Mouse (Mus musculus): Measurements from ENCODE around the gene Krtap14. TPM values are rescaled to one million over a fixed set of nuclear protein-coding genes. Genes with fewer than 3 reads are reported as not detected.

The Krtap14 gene
- not detected in 2 replicates for polyA plus RNA-seq (2012; rRNA removed)

GRCm38 (mm10) chr16:88826095-88826652 is at the start of gene Krtap14:
Gene Krtap14 (minus strand): TSS chr16:88826145.
- Histone ChIP-seq H3K4me1 (ENCODE audit: control insufficient read depth, insufficient read depth, insufficient read length, low read length) (no peaks in the 10 kb centered on the region), H3K27ac (ENCODE audit: insufficient read depth, low read depth, low read length) (no peak within 1 kb of the TSS), H3K36me3 (ENCODE audit: control insufficient read depth, insufficient read depth, low read length) (no peaks in the 10 kb centered on the region), H3K27me3 (ENCODE audit: control insufficient read depth, insufficient read depth, low read length) (no peaks in the 10 kb centered on the region), H3K4me3 (ENCODE audit: low read depth, low read length) (no peak within 1 kb of the TSS)
- 89% methylated on average over 9 of the region's 9 CpGs for WGBS
- TF ChIP-seq POLR2A (IDR thresholded peaks at IDR 0.05; ENCODE audit: low read depth, low read length) (no peak), CTCF (IDR thresholded peaks at IDR 0.05; ENCODE audit: extremely low read depth, insufficient read length, insufficient replicate concordance, low read depth, low read length) (no peak)

- H3K27me3 ChIP-seq (ENCODE audit: control insufficient read depth, insufficient read depth, low read length) = no peaks in the 10 kb centered on the region
- no peak within 1 kb of the TSS for H3K4me3 ChIP-seq (ENCODE audit: low read depth, low read length)
- H3K4me1 ChIP-seq (ENCODE audit: control insufficient read depth, insufficient read depth, insufficient read length, low read length) = no peaks in the 10 kb centered on the region
- 95% methylated on average over 3 of the region's 3 CpGs for whole genome bisulfite sequencing
- no peak within 1 kb of the TSS for H3K27ac ChIP-seq (ENCODE audit: insufficient read depth, low read depth, low read length)
- no peaks in the 10 kb centered on the region for H3K36me3 ChIP-seq (ENCODE audit: control insufficient read depth, insufficient read depth, low read length)
- TF ChIP-seq CTCF (IDR thresholded peaks at IDR 0.05; ENCODE audit: extremely low read depth, insufficient read length, insufficient replicate concordance, low read depth, low read length) (no peak), POLR2A (IDR thresholded peaks at IDR 0.05; ENCODE audit: low read depth, low read length) (no peak)
Measured at GRCm38 (mm10) chr16:88874169-88874568, 48.2 kb upstream of the Krtap14 start, which contains the start of gene Krtap19-2. Gene Krtap19-2 (minus strand): TSS chr16:88874269.

GRCm38 (mm10) chr16:88869311-88869710 is 43.4 kb upstream of the Krtap14 start, which contains the start of gene Krtap19-1:
Gene Krtap19-1 (minus strand): TSS chr16:88869411.
- TF ChIP-seq CTCF (IDR thresholded peaks at IDR 0.05; ENCODE audit: extremely low read depth, insufficient read length, insufficient replicate concordance, low read depth, low read length) (no peak), POLR2A (IDR thresholded peaks at IDR 0.05; ENCODE audit: low read depth, low read length) (no peak)
- 81% methylated on average over 6 of the region's 6 CpGs for WGBS
- Histone ChIP-seq H3K27ac (ENCODE audit: insufficient read depth, low read depth, low read length) (no peak within 1 kb of the TSS), H3K4me3 (ENCODE audit: low read depth, low read length) (no peak within 1 kb of the TSS), H3K27me3 (ENCODE audit: control insufficient read depth, insufficient read depth, low read length) (no peaks in the 10 kb centered on the region), H3K4me1 (ENCODE audit: control insufficient read depth, insufficient read depth, insufficient read length, low read length) (no peaks in the 10 kb centered on the region), H3K36me3 (ENCODE audit: control insufficient read depth, insufficient read depth, low read length) (no peaks in the 10 kb centered on the region)

- Histone ChIP-seq H3K4me3 (ENCODE audit: low read depth, low read length) (no peak overlapping the region), H3K4me1 (ENCODE audit: control insufficient read depth, insufficient read depth, insufficient read length, low read length) (no peaks in the 10 kb centered on the region), H3K27ac (ENCODE audit: insufficient read depth, low read depth, low read length) (no peak overlapping the region), H3K27me3 (ENCODE audit: control insufficient read depth, insufficient read depth, low read length) (no peaks in the 10 kb centered on the region), H3K36me3 (ENCODE audit: control insufficient read depth, insufficient read depth, low read length) (no peaks in the 10 kb centered on the region)
- no peak for TF ChIP-seq POLR2A (IDR thresholded peaks at IDR 0.05; ENCODE audit: low read depth, low read length)
- no peak for TF ChIP-seq CTCF (IDR thresholded peaks at IDR 0.05; ENCODE audit: extremely low read depth, insufficient read length, insufficient replicate concordance, low read depth, low read length)
- 75% methylated on average over 4 of the region's 4 CpGs for WGBS
Measured at GRCm38 (mm10) chr16:88864887-88865407, 39.0 kb upstream of the Krtap14 start.

- 12% methylated on average over 5 of the region's 5 CpGs for WGBS
- TF ChIP-seq POLR2A (IDR thresholded peaks at IDR 0.05; ENCODE audit: low read depth, low read length) = no peak
- TF ChIP-seq CTCF (IDR thresholded peaks at IDR 0.05; ENCODE audit: extremely low read depth, insufficient read length, insufficient replicate concordance, low read depth, low read length) = peak; percentile 36; the same call in 1 of the 2 replicates
Measured at GRCm38 (mm10) chr16:88851450-88851849, 25.5 kb upstream of the Krtap14 start.

GRCm38 (mm10) chr16:88848558-88848957 is 22.6 kb upstream of the Krtap14 start:
- WGBS = 72% methylated on average over 4 of the region's 4 CpGs
- no peak for TF ChIP-seq CTCF (IDR thresholded peaks at IDR 0.05; ENCODE audit: extremely low read depth, insufficient read length, insufficient replicate concordance, low read depth, low read length)
- TF ChIP-seq POLR2A (IDR thresholded peaks at IDR 0.05; ENCODE audit: low read depth, low read length) = no peak
- Histone ChIP-seq H3K36me3 (ENCODE audit: control insufficient read depth, insufficient read depth, low read length) (no peaks in the 10 kb centered on the region), H3K4me1 (ENCODE audit: control insufficient read depth, insufficient read depth, insufficient read length, low read length) (no peaks in the 10 kb centered on the region), H3K27ac (ENCODE audit: insufficient read depth, low read depth, low read length) (no peak overlapping the region), H3K27me3 (ENCODE audit: control insufficient read depth, insufficient read depth, low read length) (no peaks in the 10 kb centered on the region), H3K4me3 (ENCODE audit: low read depth, low read length) (no peak overlapping the region)

More at GRCm38 (mm10) chr16:88851450-88851849, 25.5 kb upstream of the Krtap14 start:
- no peaks in the 10 kb centered on the region for H3K36me3 ChIP-seq (ENCODE audit: control insufficient read depth, insufficient read depth, low read length)
- no peaks in the 10 kb centered on the region for H3K4me1 ChIP-seq (ENCODE audit: control insufficient read depth, insufficient read depth, insufficient read length, low read length)
- H3K27me3 ChIP-seq (ENCODE audit: control insufficient read depth, insufficient read depth, low read length) = no peaks in the 10 kb centered on the region
- no peak overlapping the region for H3K27ac ChIP-seq (ENCODE audit: insufficient read depth, low read depth, low read length)
- no peak overlapping the region for H3K4me3 ChIP-seq (ENCODE audit: low read depth, low read length)

GRCm38 (mm10) chr16:88847363-88847762 is 21.4 kb upstream of the Krtap14 start:
- Histone ChIP-seq H3K27ac (ENCODE audit: insufficient read depth, low read depth, low read length) (no peak overlapping the region), H3K36me3 (ENCODE audit: control insufficient read depth, insufficient read depth, low read length) (no peaks in the 10 kb centered on the region)
- 82% methylated on average over 1 of the region's 1 CpGs for WGBS

More at GRCm38 (mm10) chr16:88847363-88847762, 21.4 kb upstream of the Krtap14 start:
- TF ChIP-seq CTCF (IDR thresholded peaks at IDR 0.05; ENCODE audit: extremely low read depth, insufficient read length, insufficient replicate concordance, low read depth, low read length) (no peak), POLR2A (IDR thresholded peaks at IDR 0.05; ENCODE audit: low read depth, low read length) (no peak)
- no peaks in the 10 kb centered on the region for H3K27me3 ChIP-seq (ENCODE audit: control insufficient read depth, insufficient read depth, low read length)
- no peak overlapping the region for H3K4me3 ChIP-seq (ENCODE audit: low read depth, low read length)
- no peaks in the 10 kb centered on the region for H3K4me1 ChIP-seq (ENCODE audit: control insufficient read depth, insufficient read depth, insufficient read length, low read length)
